Mouse (Mus musculus) liver, embryonic 11.5 days (tissue): ENCODE measurements around the gene Nipa1. TPM values are rescaled to one million over a fixed set of nuclear protein-coding genes. Genes with fewer than 3 reads are reported as not detected.

ENCODE experiments used
- ATAC-seq: fragments of 200-750 bp; cut with Nextera tagmentation; replicated peaks from 2 replicates; pipeline ENCODE4 v1.8.0; 2017; ENCODE audit warnings: moderate number of reproducible peaks, mild to moderate bottlenecking, moderate TSS enrichment, moderate library complexity; ENCODE audit not compliant: low FRiP score
- DNase-seq: peaks from one replicate; pipeline ENCODE4 v3.0.0-alpha.2; 2017; ENCODE audit warnings: low spot score
- H3K27ac ChIP-seq: fragments of 300-500 bp; sonication (generic); 2 replicates; pipeline ENCODE4 v1.5.1; 2014; ENCODE audit warnings: mild to moderate bottlenecking, low read depth, low read length, control low read depth
- H3K27me3 ChIP-seq: fragments of 300-500 bp; sonication (generic); replicated peaks from 2 replicates; pipeline ENCODE4 v1.6.1; 2014; ENCODE audit warnings: low read length, mixed read lengths; ENCODE audit not compliant: control insufficient read depth, insufficient read depth
- H3K36me3 ChIP-seq: fragments of 300-500 bp; sonication (generic); 2 replicates; pipeline ENCODE4 v1.6.1; 2014; ENCODE audit warnings: mild to moderate bottlenecking, low read length, moderate library complexity, mixed read lengths; ENCODE audit not compliant: control insufficient read depth, insufficient read depth
- H3K4me1 ChIP-seq: fragments of 300-500 bp; sonication (generic); replicated peaks from 2 replicates; pipeline ENCODE4 v1.6.1; 2014; ENCODE audit warnings: low read length, mixed read lengths; ENCODE audit not compliant: control insufficient read depth, insufficient read depth
- H3K4me2 ChIP-seq: fragments of 300-500 bp; sonication (generic); 2 replicates; pipeline ENCODE4 v1.6.1; 2014; ENCODE audit warnings: mild to moderate bottlenecking, control low read depth, moderate library complexity
- H3K4me3 ChIP-seq: fragments of 300-500 bp; sonication (generic); 2 replicates; pipeline ENCODE4 v1.5.1; 2014; ENCODE audit warnings: low read depth, low read length, control low read depth
- H3K9ac ChIP-seq: fragments of 300-500 bp; sonication (generic); 2 replicates; pipeline ENCODE4 v1.6.1; 2014; ENCODE audit warnings: low read depth, low read length, control low read depth
- H3K9me3 ChIP-seq: fragments of 300-500 bp; sonication (generic); 2 replicates; pipeline ENCODE4 v1.6.1; 2016; ENCODE audit warnings: low read length, inconsistent platforms, mixed read lengths; ENCODE audit not compliant: control insufficient read depth
- WGBS: fragments of 180-500 bp; shearing (Covaris S2); extraction: QIAGEN DNeasy Blood & Tissue Kit; methylation state at CpG from one replicate; pipeline ENCODE4 v1.1.7; 2014; 5-methylcytosine and 5-hydroxymethylcytosine counted together
- polyA plus RNA-seq: library from polyadenylated mRNA; unstranded; fragments of >200 nt; fragmentation: Nextera tagmentation; extraction: Ambion mirVana; gene quantifications from 2 replicates; pipeline ENCODE4 v1.2.1, GENCODE M21; 2014

Gene Nipa1
- polyA plus RNA-seq, 1 experiment from 2014 or later, result 14.5 TPM

- WGBS, result 73% methylated on average over 3 of the region's 3 CpGs
- Histone ChIP-seq H3K4me3 (no peak overlapping the region), H3K4me1 (peaks cover 10% of the 10 kb centered on the region), H3K9ac (no peak overlapping the region), H3K27me3 (no peaks in the 10 kb centered on the region), H3K36me3 (no peaks in the 10 kb centered on the region), H3K9me3 (no peaks in the 10 kb centered on the region), H3K4me2 (no peak overlapping the region), H3K27ac (no peak overlapping the region; the same call in 1 of the 2 replicates)
- no peak for DNase-seq
- 0 out of 2 replicates have a peak, but pooled peaks have one; percentile 62 for ATAC-seq
Observed at GRCm38 (mm10) chr7:56044267-56044629, 24.5 kb upstream of the Nipa1 start.

DNA sequence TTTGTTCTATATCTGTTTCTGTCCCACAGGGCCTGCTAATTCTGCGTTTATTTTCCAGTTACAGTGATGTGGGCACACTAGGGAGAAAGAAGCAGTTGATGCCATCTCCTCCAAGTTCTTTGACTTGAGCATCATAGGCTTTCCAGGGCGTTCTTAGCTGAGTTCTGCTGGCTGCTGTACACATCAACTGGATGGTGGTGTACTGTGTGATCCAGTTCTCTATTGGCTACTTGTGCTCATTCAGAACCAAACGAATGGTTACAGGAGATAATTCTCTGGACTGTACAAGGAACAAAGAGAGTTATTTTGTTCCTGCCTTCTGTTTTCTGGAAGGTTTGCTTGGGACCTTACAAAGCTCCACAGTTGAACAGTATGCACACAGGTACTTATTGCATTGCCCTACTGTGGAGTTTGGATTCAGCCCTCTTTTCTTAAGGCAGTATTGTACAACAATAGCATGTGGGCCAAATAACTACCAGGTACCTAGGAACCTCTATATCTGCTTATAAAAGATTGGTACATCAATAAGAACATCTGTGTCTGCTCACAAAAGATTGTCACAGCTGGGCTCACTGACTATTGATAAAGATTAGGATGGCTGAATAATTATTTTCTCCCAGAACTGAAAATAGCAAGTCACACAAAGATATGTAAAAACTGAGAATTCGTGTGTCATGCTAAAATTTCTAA lies 24.0 kb upstream of the Nipa1 start:
- Histone ChIP-seq H3K27ac (no peak overlapping the region), H3K4me2 (0 out of 2 replicates have a peak overlapping the region, but pooled peaks have one; percentile 2), H3K36me3 (no peaks in the 10 kb centered on the region), H3K4me1 (peaks cover 6% of the 10 kb centered on the region; the same call in 1 of the 2 replicates), H3K9me3 (no peaks in the 10 kb centered on the region), H3K27me3 (no peaks in the 10 kb centered on the region), H3K9ac (no peak overlapping the region), H3K4me3 (no peak overlapping the region)
- 63% methylated on average over 4 of the region's 4 CpGs for WGBS
- no peak for DNase-seq
- ATAC-seq, result peak; percentile 82

- 12% methylated on average over 5 of the region's 5 CpGs for WGBS
- no peaks in the 10 kb centered on the region for H3K36me3 ChIP-seq
- peak; percentile 56; the same call in 1 of the 2 replicates for ATAC-seq
Observed at GRCm38 (mm10) chr7:56042353-56042752, 22.6 kb upstream of the Nipa1 start.

GRCm38 (mm10) chr7:56023586-56023985 lies 3.8 kb upstream of the Nipa1 start:
- ATAC-seq (no peak), DNase-seq (no peak)
- Histone ChIP-seq H3K27me3 (no peaks in the 10 kb centered on the region), H3K4me1 (no peaks in the 10 kb centered on the region; the same call in 1 of the 2 replicates), H3K4me2 (no peak overlapping the region), H3K36me3 (no peaks in the 10 kb centered on the region), H3K9ac (no peak overlapping the region), H3K4me3 (no peak overlapping the region), H3K27ac (no peak overlapping the region), H3K9me3 (no peaks in the 10 kb centered on the region)
- 79% methylated on average over 3 of the region's 3 CpGs for WGBS

More at GRCm38 (mm10) chr7:56042353-56042752, 22.6 kb upstream of the Nipa1 start:
- Histone ChIP-seq H3K27me3 (no peaks in the 10 kb centered on the region), H3K4me1 (peaks cover 4% of the 10 kb centered on the region; the same call in 1 of the 2 replicates), H3K9ac (no peak overlapping the region), H3K4me2 (no peak overlapping the region), H3K27ac (no peak overlapping the region), H3K9me3 (no peaks in the 10 kb centered on the region), H3K4me3 (no peak overlapping the region)
- DNase-seq, result peak; percentile 68

- DNase-seq (peak; percentile 79), ATAC-seq (peak; percentile 77)
- H3K4me1 ChIP-seq, result peaks cover 12% of the 10 kb centered on the region
- H3K9me3 ChIP-seq, result no peaks in the 10 kb centered on the region
- peak overlapping the region; percentile 91 for H3K4me2 ChIP-seq
- H3K36me3 ChIP-seq, result no peaks in the 10 kb centered on the region
- WGBS, result 1% methylated on average over 67 of the region's 71 CpGs
- peak overlapping the region; percentile 92 for H3K4me3 ChIP-seq
- H3K27me3 ChIP-seq, result no peaks in the 10 kb centered on the region
- peak overlapping the region; percentile 98 for H3K9ac ChIP-seq
- H3K27ac ChIP-seq, result peak overlapping the region; percentile 96
Observed at GRCm38 (mm10) chr7:56018972-56019929, 503 bp downstream of the Nipa1 start.

- WGBS, result 35% methylated on average over 7 of the region's 7 CpGs
- Histone ChIP-seq H3K36me3 (no peaks in the 10 kb centered on the region), H3K27ac (peak overlapping the region; percentile 96), H3K4me2 (peak overlapping the region; percentile 91), H3K9ac (peak overlapping the region; percentile 98), H3K9me3 (no peaks in the 10 kb centered on the region), H3K4me1 (peaks cover 14% of the 10 kb centered on the region), H3K4me3 (peak overlapping the region; percentile 92), H3K27me3 (no peaks in the 10 kb centered on the region)
- DNase-seq (no peak), ATAC-seq (no peak; the same call in 1 of the 2 replicates)
Observed at GRCm38 (mm10) chr7:56018446-56018971, 1.2 kb downstream of the Nipa1 start.

DNA sequence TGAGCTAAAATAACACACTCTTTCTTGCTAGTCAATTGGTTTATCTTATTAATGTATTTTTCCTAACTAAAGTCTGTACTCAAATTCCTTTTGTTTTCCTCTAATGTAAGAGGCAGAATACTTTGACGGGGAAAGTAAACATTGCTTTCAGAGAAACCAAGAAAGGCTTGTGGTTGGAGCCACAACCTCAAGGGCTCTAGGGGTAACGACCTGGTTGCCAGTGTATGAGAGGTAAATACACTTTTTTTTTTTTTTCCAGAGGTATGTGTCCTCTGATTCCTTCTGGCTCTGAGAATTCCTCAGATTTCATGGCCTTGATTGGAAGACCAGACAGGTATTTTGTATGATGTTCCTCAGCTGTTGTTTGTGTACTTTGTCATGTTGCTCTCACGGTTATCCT lies 2.0 kb downstream of the Nipa1 start:
- Histone ChIP-seq H3K9ac (0 out of 2 replicates have a peak overlapping the region, but pooled peaks have one; percentile 25), H3K27ac (peak overlapping the region; percentile 96; the same call in 1 of the 2 replicates), H3K4me3 (no peak overlapping the region), H3K4me2 (peak overlapping the region; percentile 91), H3K9me3 (no peaks in the 10 kb centered on the region), H3K36me3 (no peaks in the 10 kb centered on the region), H3K4me1 (peaks cover 19% of the 10 kb centered on the region), H3K27me3 (no peaks in the 10 kb centered on the region)
- ATAC-seq, result no peak
- 66% methylated on average over 3 of the region's 3 CpGs for WGBS
- DNase-seq, result no peak

- no peaks in the 10 kb centered on the region for H3K36me3 ChIP-seq
- H3K4me2 ChIP-seq, result peak overlapping the region; percentile 49
- no peaks in the 10 kb centered on the region for H3K9me3 ChIP-seq
- peak overlapping the region; percentile 60; the same call in 1 of the 2 replicates for H3K9ac ChIP-seq
- DNase-seq, result no peak
- no peak for ATAC-seq
- WGBS, result 86% methylated on average over 7 of the region's 7 CpGs
- H3K4me1 ChIP-seq, result peaks cover 19% of the 10 kb centered on the region
- H3K4me3 ChIP-seq, result no peak overlapping the region
- H3K27me3 ChIP-seq, result no peaks in the 10 kb centered on the region
- peak overlapping the region; percentile 96 for H3K27ac ChIP-seq
Observed at GRCm38 (mm10) chr7:56015837-56016236, 3.9 kb downstream of the Nipa1 start.
